Mouse (Mus musculus): ENCODE measurements around the gene Blm. TPM values are rescaled to one million over a fixed set of nuclear protein-coding genes. Genes with fewer than 3 reads are reported as not detected.

The Blm gene
- polyA plus RNA-seq, 1 experiment from 2014 or later, result 34.0 TPM

GRCm38 (mm10) chr7:80429661-80430060 lies 105.3 kb downstream of the Blm start:
- H3K27me3 ChIP-seq (ENCODE audit: control insufficient read depth, insufficient read depth, low read length), result no peaks in the 10 kb centered on the region
- DNase-seq (ENCODE audit: low spot score) (no peak), ATAC-seq (ENCODE audit: low FRiP score) (no peak)
- no peak overlapping the region for H3K4me3 ChIP-seq (ENCODE audit: low read depth, low read length)
- WGBS, result 90% methylated on average over 12 of the region's 12 CpGs
- H3K4me1 ChIP-seq (replicated peaks; ENCODE audit: control insufficient read depth, insufficient read depth, low read length), result no peaks in the 10 kb centered on the region
- H3K27ac ChIP-seq (ENCODE audit: low read depth, low read length), result no peak overlapping the region
- H3K9me3 ChIP-seq (ENCODE audit: control insufficient read depth, low read length), result no peaks in the 10 kb centered on the region
- H3K4me2 ChIP-seq (replicated peaks; ENCODE audit: low read depth, low read length), result no peak overlapping the region
- H3K9ac ChIP-seq (ENCODE audit: low read depth, low read length), result no peak overlapping the region
- no peaks in the 10 kb centered on the region for H3K36me3 ChIP-seq (ENCODE audit: control insufficient read depth, insufficient read depth, low read length)

GRCm38 (mm10) chr7:80427730-80428129 lies 107.2 kb downstream of the Blm start:
- WGBS, result 86% methylated on average over 5 of the region's 5 CpGs
- Histone ChIP-seq H3K4me2 (replicated peaks; ENCODE audit: low read depth, low read length) (no peak overlapping the region), H3K9ac (ENCODE audit: low read depth, low read length) (no peak overlapping the region), H3K36me3 (ENCODE audit: control insufficient read depth, insufficient read depth, low read length) (no peaks in the 10 kb centered on the region), H3K27me3 (ENCODE audit: control insufficient read depth, insufficient read depth, low read length) (no peaks in the 10 kb centered on the region), H3K9me3 (ENCODE audit: control insufficient read depth, low read length) (no peaks in the 10 kb centered on the region), H3K4me1 (replicated peaks; ENCODE audit: control insufficient read depth, insufficient read depth, low read length) (no peaks in the 10 kb centered on the region), H3K4me3 (ENCODE audit: low read depth, low read length) (no peak overlapping the region), H3K27ac (ENCODE audit: low read depth, low read length) (no peak overlapping the region)
- DNase-seq (ENCODE audit: low spot score) (no peak), ATAC-seq (ENCODE audit: low FRiP score) (no peak)

DNA sequence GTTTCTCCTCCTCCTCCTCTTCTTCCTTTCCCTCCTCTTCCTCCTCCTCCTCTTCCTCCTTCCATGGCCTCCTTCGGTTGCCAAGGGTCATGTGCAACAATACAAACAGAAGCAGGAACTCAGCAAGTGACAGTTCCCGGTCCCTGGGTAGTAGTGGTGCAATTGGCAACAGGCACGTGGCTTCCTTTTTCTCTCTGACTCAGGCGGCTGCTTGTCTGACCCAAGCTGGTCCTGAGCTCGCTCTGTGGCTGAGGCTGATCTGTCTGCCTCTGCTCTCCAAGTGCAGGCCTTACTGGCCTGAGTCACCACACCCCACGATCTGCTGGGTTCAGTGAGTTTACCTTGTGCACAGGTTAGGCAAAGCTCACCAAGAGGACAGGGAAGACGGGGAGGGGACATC lies 108.6 kb downstream of the Blm start:
- ATAC-seq (ENCODE audit: low FRiP score) (no peak), DNase-seq (ENCODE audit: low spot score) (no peak)
- Histone ChIP-seq H3K27me3 (ENCODE audit: control insufficient read depth, insufficient read depth, low read length) (no peaks in the 10 kb centered on the region), H3K9me3 (ENCODE audit: control insufficient read depth, low read length) (no peaks in the 10 kb centered on the region), H3K4me1 (replicated peaks; ENCODE audit: control insufficient read depth, insufficient read depth, low read length) (no peaks in the 10 kb centered on the region), H3K36me3 (ENCODE audit: control insufficient read depth, insufficient read depth, low read length) (no peaks in the 10 kb centered on the region), H3K27ac (ENCODE audit: low read depth, low read length) (no peak overlapping the region), H3K4me2 (replicated peaks; ENCODE audit: low read depth, low read length) (no peak overlapping the region), H3K9ac (ENCODE audit: low read depth, low read length) (no peak overlapping the region), H3K4me3 (ENCODE audit: low read depth, low read length) (no peak overlapping the region)
- 71% methylated on average over 7 of the region's 7 CpGs for WGBS

GRCm38 (mm10) chr7:80424722-80425121 lies 110.2 kb downstream of the Blm start:
- Histone ChIP-seq H3K4me3 (ENCODE audit: low read depth, low read length) (no peak overlapping the region), H3K9me3 (ENCODE audit: control insufficient read depth, low read length) (no peaks in the 10 kb centered on the region), H3K4me1 (replicated peaks; ENCODE audit: control insufficient read depth, insufficient read depth, low read length) (no peaks in the 10 kb centered on the region), H3K4me2 (replicated peaks; ENCODE audit: low read depth, low read length) (no peak overlapping the region), H3K9ac (ENCODE audit: low read depth, low read length) (no peak overlapping the region), H3K27ac (ENCODE audit: low read depth, low read length) (no peak overlapping the region), H3K27me3 (ENCODE audit: control insufficient read depth, insufficient read depth, low read length) (no peaks in the 10 kb centered on the region), H3K36me3 (ENCODE audit: control insufficient read depth, insufficient read depth, low read length) (no peaks in the 10 kb centered on the region)
- 70% methylated on average over 6 of the region's 6 CpGs for WGBS
- DNase-seq (ENCODE audit: low spot score), result no peak
- no peak for ATAC-seq (ENCODE audit: low FRiP score)

DNA sequence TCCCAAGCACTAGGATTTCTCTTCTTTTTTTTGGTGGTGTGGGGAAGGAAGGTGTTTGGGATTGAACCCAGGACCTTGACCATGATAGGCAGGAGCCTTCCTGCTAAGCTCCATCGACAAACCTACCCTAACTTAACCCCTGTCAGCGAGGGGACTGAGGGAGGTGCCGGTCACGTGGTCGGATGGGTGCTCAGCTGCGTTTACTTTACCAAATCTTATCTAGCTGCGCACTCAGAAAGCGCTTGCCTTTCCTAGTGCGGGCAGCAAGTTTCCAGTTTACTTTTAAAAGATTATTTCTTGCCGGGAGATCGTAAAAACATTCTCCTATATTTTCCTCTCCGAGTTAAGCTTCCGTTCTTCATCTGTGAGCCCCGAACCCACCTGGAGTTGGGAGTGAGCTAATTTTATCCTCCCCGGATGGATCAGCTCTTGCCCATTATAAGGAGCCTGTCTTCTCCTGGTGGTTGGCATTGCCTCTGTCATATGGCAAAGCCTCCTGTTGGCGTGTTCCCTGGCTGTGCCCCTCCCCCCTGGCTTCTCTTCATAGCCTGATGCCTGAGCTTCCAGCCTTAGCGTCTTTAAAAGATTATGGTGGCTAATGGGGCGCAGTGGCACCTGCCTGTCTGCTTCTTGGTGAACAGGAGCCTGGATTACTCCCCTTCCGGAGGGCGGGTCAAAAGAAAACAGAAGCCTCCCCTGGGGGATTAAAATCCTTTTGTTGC lies 112.0 kb downstream of the Blm start:
- Histone ChIP-seq H3K9me3 (ENCODE audit: control insufficient read depth, low read length) (no peaks in the 10 kb centered on the region), H3K36me3 (ENCODE audit: control insufficient read depth, insufficient read depth, low read length) (no peaks in the 10 kb centered on the region), H3K9ac (ENCODE audit: low read depth, low read length) (no peak overlapping the region), H3K27me3 (ENCODE audit: control insufficient read depth, insufficient read depth, low read length) (no peaks in the 10 kb centered on the region), H3K4me3 (ENCODE audit: low read depth, low read length) (no peak overlapping the region), H3K4me2 (replicated peaks; ENCODE audit: low read depth, low read length) (no peak overlapping the region), H3K4me1 (replicated peaks; ENCODE audit: control insufficient read depth, insufficient read depth, low read length) (no peaks in the 10 kb centered on the region), H3K27ac (ENCODE audit: low read depth, low read length) (no peak overlapping the region)
- ATAC-seq (ENCODE audit: low FRiP score), result no peak
- 34% methylated on average over 20 of the region's 20 CpGs for WGBS
- no peak for DNase-seq (ENCODE audit: low spot score)

DNA sequence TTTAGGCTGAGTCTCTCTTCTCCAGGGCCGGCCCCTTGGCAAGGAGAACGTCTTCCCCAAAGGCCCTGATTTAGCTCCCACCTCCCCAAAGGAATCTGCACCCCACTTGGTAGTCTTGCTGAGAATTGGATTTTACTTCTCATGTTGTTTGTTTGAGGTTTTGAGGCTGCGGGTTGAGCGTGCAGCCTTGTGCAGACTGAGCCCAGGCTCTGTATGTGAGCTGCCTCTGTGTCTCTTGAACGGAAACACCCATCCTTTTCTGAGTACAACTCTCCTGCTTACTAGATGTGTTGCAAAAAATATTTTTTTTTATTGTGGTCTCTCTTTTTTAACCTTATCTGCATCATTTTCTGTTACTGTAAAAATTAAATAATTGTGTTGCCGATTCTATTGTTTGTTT lies 113.3 kb downstream of the Blm start:
- Histone ChIP-seq H3K36me3 (ENCODE audit: control insufficient read depth, insufficient read depth, low read length) (no peaks in the 10 kb centered on the region), H3K4me3 (ENCODE audit: low read depth, low read length) (no peak overlapping the region), H3K27me3 (ENCODE audit: control insufficient read depth, insufficient read depth, low read length) (no peaks in the 10 kb centered on the region), H3K27ac (ENCODE audit: low read depth, low read length) (no peak overlapping the region), H3K4me1 (replicated peaks; ENCODE audit: control insufficient read depth, insufficient read depth, low read length) (no peaks in the 10 kb centered on the region), H3K9ac (ENCODE audit: low read depth, low read length) (no peak overlapping the region), H3K4me2 (replicated peaks; ENCODE audit: low read depth, low read length) (no peak overlapping the region), H3K9me3 (ENCODE audit: control insufficient read depth, low read length) (no peaks in the 10 kb centered on the region)
- no peak for DNase-seq (ENCODE audit: low spot score)
- 95% methylated on average over 6 of the region's 6 CpGs for WGBS
- ATAC-seq (ENCODE audit: low FRiP score), result no peak

DNA sequence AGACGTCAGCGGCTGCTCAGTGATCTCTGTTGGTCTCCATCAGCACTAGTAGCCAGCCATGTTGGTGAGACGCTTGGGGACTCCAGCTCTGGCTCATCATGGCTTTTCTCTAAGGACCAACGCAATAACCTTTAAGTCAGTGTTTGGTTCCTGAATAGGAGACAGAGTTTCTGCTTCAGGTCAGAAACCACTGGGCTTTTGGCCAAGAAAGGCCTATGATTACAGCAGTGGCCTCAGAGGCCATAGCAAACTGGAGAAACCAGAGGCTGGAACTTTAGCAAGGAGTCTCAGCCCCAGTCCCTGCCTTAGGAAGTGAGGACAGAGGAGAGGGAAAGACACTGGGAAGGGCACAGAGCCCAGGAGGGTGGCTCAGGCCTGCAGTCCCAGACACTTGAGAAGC lies 114.3 kb downstream of the Blm start:
- ATAC-seq (ENCODE audit: low FRiP score) (no peak), DNase-seq (ENCODE audit: low spot score) (no peak)
- Histone ChIP-seq H3K27ac (ENCODE audit: low read depth, low read length) (no peak overlapping the region), H3K4me1 (replicated peaks; ENCODE audit: control insufficient read depth, insufficient read depth, low read length) (no peaks in the 10 kb centered on the region), H3K4me3 (ENCODE audit: low read depth, low read length) (no peak overlapping the region), H3K36me3 (ENCODE audit: control insufficient read depth, insufficient read depth, low read length) (no peaks in the 10 kb centered on the region), H3K27me3 (ENCODE audit: control insufficient read depth, insufficient read depth, low read length) (no peaks in the 10 kb centered on the region), H3K9ac (ENCODE audit: low read depth, low read length) (no peak overlapping the region), H3K9me3 (ENCODE audit: control insufficient read depth, low read length) (no peaks in the 10 kb centered on the region), H3K4me2 (replicated peaks; ENCODE audit: low read depth, low read length) (no peak overlapping the region)
- WGBS, result 81% methylated on average over 4 of the region's 4 CpGs

- H3K36me3 ChIP-seq (ENCODE audit: control insufficient read depth, insufficient read depth, low read length), result no peaks in the 10 kb centered on the region
- 67% methylated on average over 3 of the region's 3 CpGs for WGBS
- H3K9me3 ChIP-seq (ENCODE audit: control insufficient read depth, low read length), result no peaks in the 10 kb centered on the region
- no peak overlapping the region for H3K4me3 ChIP-seq (ENCODE audit: low read depth, low read length)
- ATAC-seq (ENCODE audit: low FRiP score), result no peak
- H3K4me2 ChIP-seq (replicated peaks; ENCODE audit: low read depth, low read length), result no peak overlapping the region
- no peaks in the 10 kb centered on the region for H3K4me1 ChIP-seq (replicated peaks; ENCODE audit: control insufficient read depth, insufficient read depth, low read length)
- H3K9ac ChIP-seq (ENCODE audit: low read depth, low read length), result no peak overlapping the region
- no peak for DNase-seq (ENCODE audit: low spot score)
- no peak overlapping the region for H3K27ac ChIP-seq (ENCODE audit: low read depth, low read length)
- H3K27me3 ChIP-seq (ENCODE audit: control insufficient read depth, insufficient read depth, low read length), result no peaks in the 10 kb centered on the region
Measured at GRCm38 (mm10) chr7:80419278-80419677, 115.6 kb downstream of the Blm start.

GRCm38 (mm10) chr7:80418036-80418435 lies 116.9 kb downstream of the Blm start:
- ATAC-seq (ENCODE audit: low FRiP score), result no peak
- Histone ChIP-seq H3K36me3 (ENCODE audit: control insufficient read depth, insufficient read depth, low read length) (no peaks in the 10 kb centered on the region), H3K4me3 (ENCODE audit: low read depth, low read length) (no peak overlapping the region), H3K4me1 (replicated peaks; ENCODE audit: control insufficient read depth, insufficient read depth, low read length) (no peaks in the 10 kb centered on the region), H3K27ac (ENCODE audit: low read depth, low read length) (no peak overlapping the region), H3K4me2 (replicated peaks; ENCODE audit: low read depth, low read length) (no peak overlapping the region), H3K9ac (ENCODE audit: low read depth, low read length) (no peak overlapping the region), H3K9me3 (ENCODE audit: control insufficient read depth, low read length) (no peaks in the 10 kb centered on the region), H3K27me3 (ENCODE audit: control insufficient read depth, insufficient read depth, low read length) (no peaks in the 10 kb centered on the region)
- WGBS, result 73% methylated on average over 3 of the region's 3 CpGs
- no peak for DNase-seq (ENCODE audit: low spot score)

All from hindbrain, embryonic 11.5 days (tissue).